Mouse (Mus musculus): ENCODE data around the gene Arhgap5.

GRCm38 (mm10) chr12:52471621-52472020, 32.2 kb upstream of the Arhgap5 start:
- no peak for TF ChIP-seq CTCF (IDR thresholded peaks at IDR 0.05; ENCODE audit: extremely low read depth, insufficient read length, insufficient replicate concordance, low read depth, low read length)
- no peak for TF ChIP-seq POLR2A (IDR thresholded peaks at IDR 0.05; ENCODE audit: low read depth, low read length)

Measured in small intestine, adult 2 months (tissue).